Mouse (Mus musculus) cortical plate, adult 2 months (tissue): ENCODE results near the gene Il24.

ENCODE experiments used
- CTCF ChIP-seq: fragments of 200-500 bp; IDR thresholded peaks from 2 replicates; pipeline ENCODE4 v1.5.1; 2011; ENCODE audit warnings: mild to moderate bottlenecking, control low read depth, low read length; ENCODE audit not compliant: insufficient read depth; ENCODE audit errors: extremely low read depth
- POLR2A ChIP-seq: fragments of 200-500 bp; IDR thresholded peaks from 2 replicates; pipeline ENCODE4 v1.6.1; 2011; ENCODE audit warnings: mild to moderate bottlenecking, low read length, control low read depth; ENCODE audit not compliant: insufficient read depth; ENCODE audit errors: extremely low read depth

DNA sequence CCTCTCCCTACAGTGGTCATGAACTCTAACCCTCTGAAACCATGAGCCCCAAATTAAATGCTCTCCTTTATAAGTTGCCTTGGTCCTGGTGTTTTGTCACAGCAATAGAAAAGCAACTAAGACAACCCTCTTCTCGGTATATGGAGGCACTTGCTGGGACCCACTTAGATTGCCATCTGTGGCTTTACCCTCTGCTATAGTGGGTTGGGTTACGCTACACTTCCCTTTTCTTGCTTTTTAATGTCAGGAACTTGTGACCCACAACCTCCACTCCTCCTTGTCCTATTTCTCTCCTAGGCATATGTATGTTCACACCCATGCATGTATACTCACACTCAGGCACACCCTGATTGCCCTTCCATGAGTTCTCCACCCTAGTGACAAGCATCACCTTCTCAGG, 14.3 kb downstream of the Il24 start:
- no peak for TF ChIP-seq POLR2A
- TF ChIP-seq CTCF = no peak
